Mouse (Mus musculus): Measurements from ENCODE around the gene Pigv. TPM values are rescaled to one million over a fixed set of nuclear protein-coding genes. Genes with fewer than 3 reads are reported as not detected.

The Pigv gene
- polyA plus RNA-seq, 1 experiment, result 15.8 TPM

DNA sequence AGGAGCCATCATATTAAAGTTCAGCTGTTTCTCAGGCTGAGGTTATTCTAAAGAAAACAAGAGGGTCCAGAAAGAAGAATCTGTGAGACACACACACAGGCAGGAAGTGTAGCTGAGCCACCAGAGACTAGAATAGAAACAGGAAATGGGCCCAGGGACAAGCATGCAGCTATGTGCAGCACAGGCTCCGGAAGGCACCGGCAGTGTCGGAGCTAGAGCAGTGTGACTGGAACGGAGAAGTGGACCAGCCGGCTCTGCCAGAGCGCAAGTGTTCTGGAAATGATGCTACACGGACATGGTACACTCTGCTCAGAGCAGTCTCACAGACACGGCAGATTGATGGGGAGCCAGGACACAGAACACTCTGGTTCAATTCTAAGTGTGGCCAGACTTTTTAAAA lies 34.5 kb upstream of the Pigv start:
- Histone ChIP-seq H3K4me1 (ENCODE audit: control insufficient read depth, insufficient read depth, low read length) (peaks cover 29% of the 10 kb centered on the region), H3K36me3 (ENCODE audit: control insufficient read depth, insufficient read depth, low read length) (no peaks in the 10 kb centered on the region; the same call in 1 of the 2 replicates), H3K27me3 (replicated peaks; ENCODE audit: control insufficient read depth, insufficient read depth, low read length) (no peaks in the 10 kb centered on the region), H3K27ac (ENCODE audit: insufficient read depth, low read depth, low read length) (peak overlapping the region; percentile 95), H3K4me3 (ENCODE audit: insufficient read depth, low read depth, low read length) (no peak overlapping the region)
- peak; percentile 89 for DNase-seq
- TF ChIP-seq CTCF (conservative IDR thresholded peaks at IDR 0.05; ENCODE audit: insufficient read depth, insufficient read length, low read depth, low read length) (no peak), POLR2A (IDR thresholded peaks at IDR 0.05; ENCODE audit: low read depth, low read length) (peak; percentile 22)
- 22% methylated on average over 8 of the region's 8 CpGs for whole genome bisulfite sequencing

DNA sequence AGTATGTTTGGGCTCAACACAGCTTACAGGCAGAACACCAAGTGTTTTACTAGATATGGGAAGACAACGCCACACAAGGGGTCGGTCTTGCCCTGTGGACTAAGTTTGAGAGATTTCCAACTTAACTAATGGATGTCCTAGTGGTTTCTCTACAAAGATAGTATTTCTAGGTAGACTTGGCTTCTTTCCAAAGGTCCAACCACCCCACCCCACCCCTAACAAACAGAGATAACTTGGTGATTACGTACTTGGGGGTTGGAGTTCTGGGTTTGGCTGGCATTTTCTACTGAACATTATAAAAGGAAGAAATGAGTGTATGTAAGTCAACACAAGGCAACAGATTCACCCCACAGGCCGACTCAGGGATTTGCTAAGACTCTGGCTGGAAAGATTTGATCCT lies 32.6 kb upstream of the Pigv start:
- H3K27me3 ChIP-seq (replicated peaks; ENCODE audit: control insufficient read depth, insufficient read depth, low read length), result no peaks in the 10 kb centered on the region
- TF ChIP-seq CTCF (conservative IDR thresholded peaks at IDR 0.05; ENCODE audit: insufficient read depth, insufficient read length, low read depth, low read length) (no peak), POLR2A (IDR thresholded peaks at IDR 0.05; ENCODE audit: low read depth, low read length) (no peak)
- H3K27ac ChIP-seq (ENCODE audit: insufficient read depth, low read depth, low read length), result no peak overlapping the region
- H3K4me3 ChIP-seq (ENCODE audit: insufficient read depth, low read depth, low read length), result no peak overlapping the region
- no peaks in the 10 kb centered on the region; the same call in 1 of the 2 replicates for H3K36me3 ChIP-seq (ENCODE audit: control insufficient read depth, insufficient read depth, low read length)
- peaks cover 32% of the 10 kb centered on the region for H3K4me1 ChIP-seq (ENCODE audit: control insufficient read depth, insufficient read depth, low read length)
- 74% methylated on average over 4 of the region's 4 CpGs for WGBS
- no peak for DNase-seq

DNA sequence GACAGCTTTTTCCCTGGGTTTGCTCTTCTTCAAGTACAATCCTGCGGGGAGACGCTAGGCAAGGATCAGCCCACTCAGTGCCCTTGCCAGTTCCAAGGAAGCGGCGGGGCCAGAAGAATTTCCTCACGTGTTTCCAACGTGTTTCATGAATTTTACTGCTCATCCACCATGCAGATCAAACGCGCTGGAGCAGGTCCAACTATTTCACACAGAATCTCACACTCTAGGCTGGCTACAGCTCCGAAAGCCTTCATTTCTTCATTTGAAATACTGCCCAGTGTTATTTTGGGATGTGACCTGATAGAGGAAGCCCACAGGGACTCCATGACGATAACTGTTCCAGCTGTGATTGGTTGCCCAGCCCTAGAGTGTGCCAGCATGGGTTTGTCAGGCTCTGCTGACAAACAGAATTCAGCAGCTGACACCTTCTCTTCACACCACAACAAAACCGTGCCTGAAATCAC lies 28.5 kb upstream of the Pigv start:
- peak; percentile 70 for DNase-seq
- no peaks in the 10 kb centered on the region for H3K27me3 ChIP-seq (replicated peaks; ENCODE audit: control insufficient read depth, insufficient read depth, low read length)
- H3K27ac ChIP-seq (ENCODE audit: insufficient read depth, low read depth, low read length), result no peak overlapping the region
- no peak for TF ChIP-seq CTCF (conservative IDR thresholded peaks at IDR 0.05; ENCODE audit: insufficient read depth, insufficient read length, low read depth, low read length)
- TF ChIP-seq POLR2A (IDR thresholded peaks at IDR 0.05; ENCODE audit: low read depth, low read length), result no peak
- 32% methylated on average over 11 of the region's 11 CpGs for WGBS
- no peaks in the 10 kb centered on the region; the same call in 1 of the 2 replicates for H3K36me3 ChIP-seq (ENCODE audit: control insufficient read depth, insufficient read depth, low read length)
- no peak overlapping the region for H3K4me3 ChIP-seq (ENCODE audit: insufficient read depth, low read depth, low read length)
- peaks cover 12% of the 10 kb centered on the region; the same call in 1 of the 2 replicates for H3K4me1 ChIP-seq (ENCODE audit: control insufficient read depth, insufficient read depth, low read length)

DNA sequence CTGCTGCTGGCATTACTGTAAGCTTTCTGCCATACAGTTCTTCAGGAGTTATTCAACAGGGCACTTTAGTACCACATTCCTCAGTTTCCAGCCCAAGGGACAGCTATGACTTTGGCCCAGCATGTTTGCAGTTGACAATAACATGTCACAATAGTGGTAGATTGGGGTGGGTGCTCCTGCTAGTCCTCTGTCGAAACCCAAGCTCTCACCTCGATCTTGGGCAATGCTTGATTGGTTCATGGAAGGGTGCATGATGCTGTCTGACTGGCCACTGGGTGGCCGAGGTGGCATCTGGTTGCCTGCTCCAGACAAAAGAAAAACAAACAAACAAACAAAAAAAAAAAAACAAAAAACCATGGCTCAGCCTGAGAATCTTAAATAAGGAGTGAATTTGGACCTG lies 22.9 kb upstream of the Pigv start:
- peaks cover 6% of the 10 kb centered on the region for H3K36me3 ChIP-seq (ENCODE audit: control insufficient read depth, insufficient read depth, low read length)

DNA sequence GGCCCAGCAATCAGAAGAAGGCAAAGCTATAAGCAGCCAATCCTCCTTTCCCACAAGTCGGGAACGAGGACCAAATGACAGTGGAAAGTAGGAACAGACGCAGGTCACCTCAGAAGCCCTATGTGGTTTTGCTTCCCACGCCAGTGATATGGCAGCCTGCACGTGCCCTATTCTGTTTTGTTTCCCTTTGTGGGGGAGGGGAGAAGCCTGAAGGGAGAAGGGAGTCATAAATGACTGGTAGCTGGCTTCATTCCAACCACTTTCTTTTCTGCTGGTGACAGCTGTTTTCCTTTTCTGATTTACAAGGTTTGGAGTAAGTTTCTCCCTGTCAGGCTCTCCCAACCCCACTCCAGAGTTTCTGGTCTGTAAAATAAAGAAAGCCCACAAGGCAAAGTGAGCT lies 17.8 kb upstream of the Pigv start:
- peak; percentile 78 for DNase-seq
- Histone ChIP-seq H3K4me1 (ENCODE audit: control insufficient read depth, insufficient read depth, low read length) (no peaks in the 10 kb centered on the region; the same call in 1 of the 2 replicates), H3K27ac (ENCODE audit: insufficient read depth, low read depth, low read length) (0 out of 2 replicates have a peak overlapping the region, but pooled peaks have one; percentile 5), H3K4me3 (ENCODE audit: insufficient read depth, low read depth, low read length) (no peak overlapping the region), H3K27me3 (replicated peaks; ENCODE audit: control insufficient read depth, insufficient read depth, low read length) (no peaks in the 10 kb centered on the region), H3K36me3 (ENCODE audit: control insufficient read depth, insufficient read depth, low read length) (peaks cover 8% of the 10 kb centered on the region)
- 16% methylated on average over 5 of the region's 5 CpGs for WGBS
- TF ChIP-seq CTCF (conservative IDR thresholded peaks at IDR 0.05; ENCODE audit: insufficient read depth, insufficient read length, low read depth, low read length), result no peak
- no peak for TF ChIP-seq POLR2A (IDR thresholded peaks at IDR 0.05; ENCODE audit: low read depth, low read length)

More for the DNA sequence above, 22.9 kb upstream of the Pigv start:
- WGBS, result 53% methylated on average over 3 of the region's 3 CpGs
- no peaks in the 10 kb centered on the region for H3K4me1 ChIP-seq (ENCODE audit: control insufficient read depth, insufficient read depth, low read length)
- no peak overlapping the region for H3K4me3 ChIP-seq (ENCODE audit: insufficient read depth, low read depth, low read length)
- TF ChIP-seq POLR2A (IDR thresholded peaks at IDR 0.05; ENCODE audit: low read depth, low read length), result no peak
- TF ChIP-seq CTCF (conservative IDR thresholded peaks at IDR 0.05; ENCODE audit: insufficient read depth, insufficient read length, low read depth, low read length), result no peak
- DNase-seq, result no peak
- no peaks in the 10 kb centered on the region for H3K27me3 ChIP-seq (replicated peaks; ENCODE audit: control insufficient read depth, insufficient read depth, low read length)
- H3K27ac ChIP-seq (ENCODE audit: insufficient read depth, low read depth, low read length), result no peak overlapping the region

DNA sequence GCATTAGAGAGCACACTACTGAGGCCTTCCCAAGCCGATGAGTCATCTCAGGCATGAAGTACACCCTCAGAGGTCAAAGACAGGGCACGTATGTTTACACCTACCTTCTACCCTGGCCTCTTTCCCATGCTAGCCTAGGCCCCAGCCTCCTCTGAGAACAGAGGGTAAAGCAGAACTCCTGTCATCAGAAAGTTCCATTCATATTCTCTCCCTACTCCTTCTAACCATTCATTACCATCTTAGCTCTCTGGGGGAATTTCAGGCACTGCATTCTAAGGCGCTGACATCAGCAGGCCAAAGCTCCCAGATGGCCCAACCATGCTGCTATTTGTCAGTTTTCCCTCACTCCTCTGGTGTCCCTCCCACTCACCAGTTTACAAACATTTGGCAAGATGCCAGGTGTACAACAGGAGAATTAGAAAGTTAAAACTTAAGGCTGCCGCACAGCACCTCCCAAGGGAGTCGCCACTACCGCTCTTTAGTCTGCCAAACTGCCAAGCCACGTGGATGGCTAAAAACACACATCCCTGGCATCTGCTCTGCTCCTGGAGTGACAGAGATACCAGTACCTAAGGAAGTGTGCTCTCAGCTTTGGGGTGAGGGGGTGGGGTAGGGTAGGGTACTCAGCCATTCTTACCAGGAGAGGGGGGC lies 16.1 kb upstream of the Pigv start:
- Histone ChIP-seq H3K4me1 (ENCODE audit: control insufficient read depth, insufficient read depth, low read length) (no peaks in the 10 kb centered on the region; the same call in 1 of the 2 replicates), H3K27ac (ENCODE audit: insufficient read depth, low read depth, low read length) (no peak overlapping the region), H3K27me3 (replicated peaks; ENCODE audit: control insufficient read depth, insufficient read depth, low read length) (no peaks in the 10 kb centered on the region), H3K36me3 (ENCODE audit: control insufficient read depth, insufficient read depth, low read length) (peaks cover 10% of the 10 kb centered on the region), H3K4me3 (ENCODE audit: insufficient read depth, low read depth, low read length) (no peak overlapping the region)
- 17% methylated on average over 7 of the region's 7 CpGs for WGBS
- peak; percentile 62 for DNase-seq
- TF ChIP-seq CTCF (conservative IDR thresholded peaks at IDR 0.05; ENCODE audit: insufficient read depth, insufficient read length, low read depth, low read length) (no peak), POLR2A (IDR thresholded peaks at IDR 0.05; ENCODE audit: low read depth, low read length) (no peak)

DNA sequence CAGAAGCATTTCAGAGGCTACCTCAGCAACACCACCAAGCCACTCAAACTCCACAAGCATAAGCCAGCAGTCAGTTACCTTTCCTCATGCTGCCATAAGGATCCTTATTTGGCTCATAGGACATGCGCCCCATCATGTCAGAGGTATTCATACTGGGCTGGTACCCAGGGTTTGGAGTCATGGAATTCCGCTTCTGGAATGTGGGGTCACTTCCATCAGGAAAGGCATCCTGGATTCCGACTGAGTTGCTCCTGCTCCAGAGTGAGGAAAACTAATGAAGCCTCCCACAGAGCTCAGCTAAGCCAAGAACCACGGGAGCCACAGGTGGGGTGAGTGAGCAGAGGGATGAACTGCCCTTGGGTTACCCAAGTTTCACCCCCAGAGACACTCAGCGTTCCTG lies 14.7 kb upstream of the Pigv start:
- Histone ChIP-seq H3K36me3 (ENCODE audit: control insufficient read depth, insufficient read depth, low read length) (peaks cover 7% of the 10 kb centered on the region), H3K4me1 (ENCODE audit: control insufficient read depth, insufficient read depth, low read length) (no peaks in the 10 kb centered on the region; the same call in 1 of the 2 replicates), H3K27me3 (replicated peaks; ENCODE audit: control insufficient read depth, insufficient read depth, low read length) (no peaks in the 10 kb centered on the region), H3K4me3 (ENCODE audit: insufficient read depth, low read depth, low read length) (no peak overlapping the region), H3K27ac (ENCODE audit: insufficient read depth, low read depth, low read length) (no peak overlapping the region)
- WGBS, result 60% methylated on average over 5 of the region's 5 CpGs
- no peak for DNase-seq
- TF ChIP-seq CTCF (conservative IDR thresholded peaks at IDR 0.05; ENCODE audit: insufficient read depth, insufficient read length, low read depth, low read length) (no peak), POLR2A (IDR thresholded peaks at IDR 0.05; ENCODE audit: low read depth, low read length) (no peak)

All from kidney, adult 2 months (tissue).